Mouse (Mus musculus): ENCODE data around the gene Dqx1. TPM values are rescaled to one million over a fixed set of nuclear protein-coding genes. Genes with fewer than 3 reads are reported as not detected.

Gene Dqx1
- polyA plus RNA-seq, 1 experiment: 0.84 TPM

DNA sequence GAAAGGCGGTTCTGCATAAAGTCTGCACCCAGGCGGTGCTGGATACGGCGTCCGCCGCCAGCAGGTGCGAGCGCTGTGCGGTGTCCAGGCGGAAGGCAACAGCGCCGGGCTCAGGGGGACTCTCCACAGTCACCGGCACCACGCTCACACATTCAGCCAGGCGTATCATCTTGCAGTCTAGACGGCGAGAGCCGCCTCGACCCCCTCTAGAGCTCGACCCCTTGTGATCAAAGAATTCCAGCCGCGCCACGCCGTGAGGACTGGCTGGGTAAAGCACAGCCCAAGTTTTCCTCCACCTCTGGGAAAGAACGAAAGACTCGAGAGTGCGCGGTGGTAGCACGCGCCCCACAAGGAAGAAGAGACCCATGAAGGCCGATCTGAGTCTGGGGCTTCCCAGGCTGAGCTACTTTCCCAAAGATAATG, 24.9 kb upstream of the Dqx1 start:
- Histone ChIP-seq H3K27ac (ENCODE audit: control insufficient read depth, insufficient read depth, low read depth, low read length) (peak overlapping the region; percentile 10; the same call in 1 of the 2 replicates), H3K27me3 (ENCODE audit: control insufficient read depth, insufficient read depth, low read length) (no peaks in the 10 kb centered on the region), H3K4me3 (ENCODE audit: control insufficient read depth, low read depth, low read length) (peak overlapping the region; percentile 90), H3K4me1 (ENCODE audit: control insufficient read depth, insufficient read depth, low read length) (peaks cover 12% of the 10 kb centered on the region), H3K36me3 (ENCODE audit: control insufficient read depth, insufficient read depth, low read length) (no peaks in the 10 kb centered on the region)
- no peak for TF ChIP-seq POLR2A (IDR thresholded peaks at IDR 0.05; ENCODE audit: control insufficient read depth, low read depth, low read length)
- TF ChIP-seq CTCF (IDR thresholded peaks at IDR 0.05; ENCODE audit: control insufficient read depth, insufficient read depth, insufficient replicate concordance, low read depth, low read length): no peak

DNA sequence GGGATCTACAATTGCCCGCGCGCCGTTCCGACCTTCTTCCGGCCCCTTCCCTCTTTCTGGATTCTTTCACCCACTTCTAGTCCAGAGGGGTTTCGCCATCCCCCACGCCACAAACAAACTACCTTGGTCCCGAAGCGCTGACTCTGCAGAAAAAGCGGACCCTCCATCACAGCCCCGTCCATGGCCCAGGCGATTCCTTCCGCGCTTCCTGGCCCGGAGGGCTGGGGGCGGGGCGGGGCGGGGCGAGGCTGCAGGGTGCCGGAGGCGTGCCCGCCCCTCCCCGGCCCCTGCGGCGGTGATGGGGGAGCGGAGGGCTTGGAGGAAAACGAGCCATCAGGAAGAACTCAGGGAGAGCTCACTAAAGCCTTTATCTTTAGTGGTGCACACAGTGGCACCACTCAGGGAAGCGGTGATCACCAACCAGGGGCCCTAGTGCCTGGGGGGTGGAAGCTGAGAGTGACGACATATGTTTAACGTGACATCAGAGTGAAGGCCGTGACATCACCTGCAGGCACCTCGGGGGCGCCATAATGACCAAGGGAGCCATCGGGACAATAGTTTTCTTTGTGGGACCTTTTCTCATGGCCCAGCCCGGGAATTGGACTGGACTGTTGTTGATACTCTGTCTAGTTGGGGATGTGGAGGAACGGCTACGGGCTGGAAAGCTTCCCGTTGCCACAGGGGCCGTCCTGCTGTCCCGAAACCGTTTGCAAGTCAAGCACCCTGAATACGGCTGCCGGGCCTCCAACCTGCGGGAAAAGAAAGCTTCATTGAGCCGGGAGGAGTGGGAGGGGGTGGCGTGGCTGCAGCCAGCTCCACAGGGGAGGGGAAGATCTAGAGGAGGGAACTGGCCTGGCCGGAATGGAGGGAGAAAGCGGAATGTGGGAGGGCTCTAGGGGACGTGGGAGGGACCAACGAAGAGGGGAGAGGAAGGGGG, 24.1 kb upstream of the Dqx1 start, which contains the start of the genes Dok1 and Loxl3:
Gene Dok1 (minus strand): TSS at position 223 of the 937 bp plus-strand sequence.
Gene Loxl3 (plus strand): TSS at position 925 of the 937 bp plus-strand sequence.
- H3K27me3 ChIP-seq (ENCODE audit: control insufficient read depth, insufficient read depth, low read length): no peaks in the 10 kb centered on the region
- H3K27ac ChIP-seq (ENCODE audit: control insufficient read depth, insufficient read depth, low read depth, low read length): peak within 1 kb of the TSS; percentile 76
- H3K4me3 ChIP-seq (ENCODE audit: control insufficient read depth, low read depth, low read length): peak within 1 kb of the TSS; percentile 90
- no peaks in the 10 kb centered on the region for H3K36me3 ChIP-seq (ENCODE audit: control insufficient read depth, insufficient read depth, low read length)
- peaks cover 18% of the 10 kb centered on the region for H3K4me1 ChIP-seq (ENCODE audit: control insufficient read depth, insufficient read depth, low read length)
- no peak for TF ChIP-seq CTCF (IDR thresholded peaks at IDR 0.05; ENCODE audit: control insufficient read depth, insufficient read depth, insufficient replicate concordance, low read depth, low read length)
- TF ChIP-seq POLR2A (IDR thresholded peaks at IDR 0.05; ENCODE audit: control insufficient read depth, low read depth, low read length): 0 out of 2 replicates have a peak, but pooled peaks have one; percentile 18

DNA sequence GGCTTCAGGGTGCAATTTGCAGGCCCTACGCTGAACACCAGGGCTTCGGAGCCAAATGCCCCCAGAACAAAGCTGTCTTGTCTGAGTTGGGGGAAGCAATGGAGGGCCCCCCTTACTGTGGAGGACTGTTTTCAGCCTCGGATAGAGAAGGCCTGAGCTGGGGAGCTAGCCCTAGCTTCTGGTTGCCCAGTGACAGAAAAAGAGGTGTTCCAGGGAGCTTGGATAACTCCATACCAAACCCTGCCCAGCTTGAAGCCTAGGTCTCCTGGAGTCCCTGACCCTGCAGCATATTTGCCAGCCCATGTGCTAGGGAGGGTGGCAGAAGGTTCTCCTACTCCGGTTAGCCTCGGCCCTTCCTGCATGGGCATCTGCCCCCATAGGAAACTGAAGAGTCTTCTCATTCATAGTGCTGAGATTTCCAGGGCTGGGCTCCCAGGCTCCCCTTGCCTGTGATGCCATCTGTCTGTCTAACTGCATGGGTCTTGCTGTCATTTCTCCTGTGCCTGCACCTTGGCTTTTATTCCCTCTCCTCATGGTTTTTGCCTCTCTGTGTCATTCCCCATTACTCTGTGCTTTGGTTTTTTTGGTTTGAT, 23.1 kb upstream of the Dqx1 start:
- Histone ChIP-seq H3K27ac (ENCODE audit: control insufficient read depth, insufficient read depth, low read depth, low read length) (0 out of 2 replicates have a peak overlapping the region, but pooled peaks have one; percentile 8), H3K4me3 (ENCODE audit: control insufficient read depth, low read depth, low read length) (peak overlapping the region; percentile 48), H3K36me3 (ENCODE audit: control insufficient read depth, insufficient read depth, low read length) (no peaks in the 10 kb centered on the region), H3K27me3 (ENCODE audit: control insufficient read depth, insufficient read depth, low read length) (no peaks in the 10 kb centered on the region), H3K4me1 (ENCODE audit: control insufficient read depth, insufficient read depth, low read length) (peaks cover 21% of the 10 kb centered on the region)
- TF ChIP-seq POLR2A (IDR thresholded peaks at IDR 0.05; ENCODE audit: control insufficient read depth, low read depth, low read length): no peak
- no peak for TF ChIP-seq CTCF (IDR thresholded peaks at IDR 0.05; ENCODE audit: control insufficient read depth, insufficient read depth, insufficient replicate concordance, low read depth, low read length)

DNA sequence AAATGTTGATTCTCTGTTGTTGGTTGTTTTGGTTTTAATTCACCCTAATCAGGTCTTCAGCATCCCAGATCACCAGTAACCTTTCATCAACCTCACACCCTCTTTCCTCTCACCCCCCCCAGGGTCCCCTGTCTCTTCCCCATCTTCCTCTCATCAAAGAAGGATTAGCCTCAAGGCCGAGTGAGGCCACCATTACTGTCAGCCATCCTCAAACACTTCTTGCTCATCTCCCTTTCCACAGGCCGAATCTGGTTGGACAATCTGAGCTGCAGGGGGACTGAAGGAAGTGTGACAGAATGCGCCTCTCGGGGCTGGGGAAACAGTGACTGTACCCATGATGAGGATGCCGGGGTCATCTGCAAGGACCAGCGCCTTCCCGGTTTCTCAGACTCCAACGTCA, 20.5 kb upstream of the Dqx1 start:
- no peaks in the 10 kb centered on the region for H3K27me3 ChIP-seq (ENCODE audit: control insufficient read depth, insufficient read depth, low read length)
- H3K4me3 ChIP-seq (ENCODE audit: control insufficient read depth, low read depth, low read length): no peak overlapping the region

DNA sequence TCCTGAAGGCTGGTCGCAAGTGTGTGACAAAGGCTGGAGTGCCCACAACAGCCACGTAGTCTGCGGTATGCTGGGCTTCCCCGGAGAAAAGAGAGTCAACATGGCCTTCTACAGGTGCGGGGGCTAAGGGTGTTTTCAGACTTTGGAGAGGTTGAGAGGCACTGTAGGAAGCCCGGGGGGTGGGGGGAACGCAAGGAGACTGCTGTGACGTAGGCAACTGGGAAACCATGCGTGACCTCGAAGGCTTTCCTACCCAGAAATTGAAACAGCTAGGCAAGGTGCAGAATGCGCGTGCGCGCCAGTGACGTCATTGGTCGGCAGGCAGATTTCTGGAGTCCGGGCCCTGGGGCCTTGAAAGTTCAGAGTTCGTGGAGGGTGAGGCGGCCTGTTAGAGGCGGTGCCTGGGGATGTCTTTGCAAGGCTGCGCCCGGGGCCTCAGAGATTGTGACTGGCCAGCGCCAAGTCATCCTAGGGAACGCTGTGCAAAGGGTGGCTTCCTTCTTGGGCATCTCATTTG, 19.1 kb upstream of the Dqx1 start:
- Histone ChIP-seq H3K4me3 (ENCODE audit: control insufficient read depth, low read depth, low read length) (peak overlapping the region; percentile 74), H3K4me1 (ENCODE audit: control insufficient read depth, insufficient read depth, low read length) (peaks cover 14% of the 10 kb centered on the region), H3K36me3 (ENCODE audit: control insufficient read depth, insufficient read depth, low read length) (no peaks in the 10 kb centered on the region), H3K27me3 (ENCODE audit: control insufficient read depth, insufficient read depth, low read length) (no peaks in the 10 kb centered on the region), H3K27ac (ENCODE audit: control insufficient read depth, insufficient read depth, low read depth, low read length) (no peak overlapping the region)
- TF ChIP-seq POLR2A (IDR thresholded peaks at IDR 0.05; ENCODE audit: control insufficient read depth, low read depth, low read length) (no peak), CTCF (IDR thresholded peaks at IDR 0.05; ENCODE audit: control insufficient read depth, insufficient read depth, insufficient replicate concordance, low read depth, low read length) (no peak)

More for the DNA sequence above, 20.5 kb upstream of the Dqx1 start:
- no peaks in the 10 kb centered on the region for H3K36me3 ChIP-seq (ENCODE audit: control insufficient read depth, insufficient read depth, low read length)
- no peak for TF ChIP-seq POLR2A (IDR thresholded peaks at IDR 0.05; ENCODE audit: control insufficient read depth, low read depth, low read length)
- TF ChIP-seq CTCF (IDR thresholded peaks at IDR 0.05; ENCODE audit: control insufficient read depth, insufficient read depth, insufficient replicate concordance, low read depth, low read length): no peak
- H3K4me1 ChIP-seq (ENCODE audit: control insufficient read depth, insufficient read depth, low read length): peaks cover 21% of the 10 kb centered on the region
- no peak overlapping the region for H3K27ac ChIP-seq (ENCODE audit: control insufficient read depth, insufficient read depth, low read depth, low read length)

DNA sequence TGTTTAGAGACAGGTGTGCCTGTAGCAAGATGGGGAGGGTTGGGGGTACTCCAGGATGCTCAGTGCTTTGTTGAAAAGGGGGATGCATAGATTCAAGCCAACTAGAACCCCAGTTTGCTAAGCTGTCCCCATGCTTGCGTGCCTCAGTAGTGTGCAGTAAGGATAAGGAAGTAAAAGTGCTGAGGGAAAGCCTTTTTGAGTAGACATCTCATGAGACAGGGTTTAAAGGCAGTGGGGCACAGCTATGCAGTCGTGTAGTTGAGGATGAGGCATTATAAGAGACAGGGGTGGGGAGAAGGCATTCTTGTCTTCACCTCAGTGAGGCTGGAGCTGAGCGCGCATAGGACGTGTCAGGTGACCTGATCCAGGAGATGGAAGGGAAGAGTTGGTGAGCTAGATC, 17.0 kb upstream of the Dqx1 start:
- TF ChIP-seq CTCF (IDR thresholded peaks at IDR 0.05; ENCODE audit: control insufficient read depth, insufficient read depth, insufficient replicate concordance, low read depth, low read length) (no peak), POLR2A (IDR thresholded peaks at IDR 0.05; ENCODE audit: control insufficient read depth, low read depth, low read length) (no peak)
- Histone ChIP-seq H3K4me1 (ENCODE audit: control insufficient read depth, insufficient read depth, low read length) (peaks cover 12% of the 10 kb centered on the region), H3K27me3 (ENCODE audit: control insufficient read depth, insufficient read depth, low read length) (no peaks in the 10 kb centered on the region), H3K27ac (ENCODE audit: control insufficient read depth, insufficient read depth, low read depth, low read length) (no peak overlapping the region), H3K4me3 (ENCODE audit: control insufficient read depth, low read depth, low read length) (no peak overlapping the region), H3K36me3 (ENCODE audit: control insufficient read depth, insufficient read depth, low read length) (no peaks in the 10 kb centered on the region)

DNA sequence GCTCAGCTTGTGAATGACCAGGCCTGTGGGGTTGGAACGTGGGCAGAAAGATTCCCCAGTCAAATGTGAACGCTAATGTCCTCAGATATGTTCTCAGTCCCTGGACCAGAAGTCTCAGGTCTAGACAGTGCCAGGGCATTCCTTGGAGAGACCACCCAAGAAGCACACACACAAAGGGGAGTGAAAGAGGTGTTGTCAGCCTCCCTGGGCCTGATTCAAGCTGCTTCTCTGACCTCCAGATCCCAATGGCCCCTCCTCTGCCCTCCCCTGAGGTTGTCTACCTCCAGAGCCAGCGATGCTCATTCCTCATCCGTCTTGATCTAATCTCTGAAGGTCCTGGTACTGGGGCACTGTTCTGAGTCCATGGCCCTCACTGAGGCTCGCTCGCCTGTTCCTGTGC, 14.1 kb upstream of the Dqx1 start:
- H3K36me3 ChIP-seq (ENCODE audit: control insufficient read depth, insufficient read depth, low read length): no peaks in the 10 kb centered on the region
- peaks cover 6% of the 10 kb centered on the region for H3K4me1 ChIP-seq (ENCODE audit: control insufficient read depth, insufficient read depth, low read length)
- peak overlapping the region; percentile 26; the same call in 1 of the 2 replicates for H3K27ac ChIP-seq (ENCODE audit: control insufficient read depth, insufficient read depth, low read depth, low read length)

More for the DNA sequence above, 14.1 kb upstream of the Dqx1 start:
- Histone ChIP-seq H3K4me3 (ENCODE audit: control insufficient read depth, low read depth, low read length) (no peak overlapping the region), H3K27me3 (ENCODE audit: control insufficient read depth, insufficient read depth, low read length) (no peaks in the 10 kb centered on the region)
- TF ChIP-seq CTCF (IDR thresholded peaks at IDR 0.05; ENCODE audit: control insufficient read depth, insufficient read depth, insufficient replicate concordance, low read depth, low read length): no peak
- TF ChIP-seq POLR2A (IDR thresholded peaks at IDR 0.05; ENCODE audit: control insufficient read depth, low read depth, low read length): no peak
